Mouse (Mus musculus) MEL (cell line): Measurements from ENCODE around the gene Cd247. TPM values are rescaled to one million over a fixed set of nuclear protein-coding genes. Genes with fewer than 3 reads are reported as not detected.

Source experiments
- DNase-seq: peaks from one replicate; pipeline ENCODE4 v3.0.0; 2011; ENCODE audit warnings: low read depth, low spot score
- H3K27ac ChIP-seq: 2 replicates; pipeline ENCODE4 v1.5.1; 2012; ENCODE audit warnings: low read depth, mild to moderate bottlenecking, control low read depth, low read length, moderate library complexity; ENCODE audit not compliant: control insufficient read depth
- H3K27me3 ChIP-seq, 2 experiments: fragments of 150-350 bp in 1 of 2; sonication (generic) in 1 of 2; 2 replicates each; pipeline ENCODE4 v1.6.1; 2012; ENCODE audit warnings: low read length in 2 of 2, mild to moderate bottlenecking in 2 of 2, improper control_type of control experiment in 1 of 2, moderate library complexity in 1 of 2; ENCODE audit not compliant: insufficient read depth in 2 of 2, control insufficient read depth in 1 of 2
- H3K36me3 ChIP-seq, 2 experiments: 2 replicates each; pipeline ENCODE4 v1.6.1; 2012 to 2014; ENCODE audit warnings: low read length in 2 of 2, improper control_type of control experiment in 1 of 2, inconsistent platforms in 1 of 2, mild to moderate bottlenecking in 1 of 2; ENCODE audit not compliant: insufficient read depth in 2 of 2, control insufficient read depth in 1 of 2
- H3K4me1 ChIP-seq, 2 experiments: fragments of 150-350 bp in 1 of 2; sonication (generic) in 1 of 2; 2 replicates each; pipeline ENCODE4 v1.6.1; 2012; ENCODE audit warnings: low read length in 2 of 2, improper control_type of control experiment in 1 of 2, mild to moderate bottlenecking in 1 of 2; ENCODE audit not compliant: insufficient read depth in 2 of 2, control insufficient read depth in 1 of 2
- H3K4me3 ChIP-seq, 2 experiments: fragments of 150-350 bp in 1 of 2; sonication (generic) in 1 of 2; 2 replicates each; pipeline ENCODE4 v1.5.1; 2012; ENCODE audit warnings: low read depth in 2 of 2, low read length in 2 of 2, mild to moderate bottlenecking in 2 of 2, moderate library complexity in 2 of 2, control low read depth in 1 of 2, improper control_type of control experiment in 1 of 2; ENCODE audit not compliant: control insufficient read depth in 1 of 2, insufficient read depth in 1 of 2
- H3K79me2 ChIP-seq: 2 replicates; pipeline ENCODE4 v1.6.1; 2012; ENCODE audit warnings: mild to moderate bottlenecking, low read length, moderate library complexity; ENCODE audit not compliant: control insufficient read depth, poor library complexity, insufficient read depth
- H3K9ac ChIP-seq: 2 replicates; pipeline ENCODE4 v1.6.1; 2012; ENCODE audit warnings: low read depth, mild to moderate bottlenecking, control low read depth, low read length, moderate library complexity; ENCODE audit not compliant: control insufficient read depth, poor library complexity, severe bottlenecking
- H3K9me3 ChIP-seq: fragments of 150-350 bp; sonication (generic); replicated peaks from 2 replicates; pipeline ENCODE4 v1.6.1; 2012; ENCODE audit warnings: mild to moderate bottlenecking, low read length, improper control_type of control experiment, moderate library complexity; ENCODE audit not compliant: insufficient read depth
- CTCF ChIP-seq, 3 experiments: IDR thresholded peaks in 2 of 3; conservative IDR thresholded peaks in 1 of 3; 2 replicates each; pipeline ENCODE4 v1.5.1; 2011 to 2012; ENCODE audit warnings: low read length in 3 of 3, low read depth in 2 of 3, mild to moderate bottlenecking in 2 of 3, improper control_type of control experiment in 1 of 3, inconsistent platforms in 1 of 3, mixed read lengths in 1 of 3, moderate library complexity in 1 of 3; ENCODE audit not compliant: control insufficient read depth in 1 of 3, insufficient read depth in 1 of 3, poor library complexity in 1 of 3, severe bottlenecking in 1 of 3
- E2F4 ChIP-seq: IDR thresholded peaks from 2 replicates; pipeline ENCODE4 v1.6.1; 2011; ENCODE audit warnings: low read depth, low read length, improper control_type of control experiment, borderline replicate concordance
- ETS1 ChIP-seq: IDR thresholded peaks from 2 replicates; pipeline ENCODE4 v1.6.1; 2012; ENCODE audit warnings: low read depth, mild to moderate bottlenecking, inconsistent platforms, low read length, improper control_type of control experiment, moderate library complexity
- GABPA ChIP-seq: IDR thresholded peaks from 2 replicates; pipeline ENCODE4 v1.6.1; 2012; ENCODE audit warnings: low read depth, mild to moderate bottlenecking, inconsistent platforms, low read length, improper control_type of control experiment, moderate library complexity
- GATA1 ChIP-seq: IDR thresholded peaks from 2 replicates; pipeline ENCODE4 v1.6.1; 2011; ENCODE audit warnings: low read depth, low read length, improper control_type of control experiment
- HCFC1 ChIP-seq: IDR thresholded peaks from 2 replicates; pipeline ENCODE4 v1.6.1; 2012; ENCODE audit warnings: low read depth, mild to moderate bottlenecking, inconsistent platforms, low read length, improper control_type of control experiment, moderate library complexity
- KAT2A ChIP-seq: conservative IDR thresholded peaks from 2 replicates; pipeline ENCODE4 v1.6.1; 2012; ENCODE audit warnings: low read depth, low read length, improper control_type of control experiment, inconsistent platforms
- MAFK ChIP-seq: IDR thresholded peaks from 2 replicates; pipeline ENCODE4 v1.6.1; 2011; ENCODE audit warnings: low read depth, mild to moderate bottlenecking, low read length, improper control_type of control experiment, borderline replicate concordance
- MAZ ChIP-seq: IDR thresholded peaks from 2 replicates; pipeline ENCODE4 v1.6.1; 2012; ENCODE audit warnings: low read depth, mild to moderate bottlenecking, inconsistent platforms, low read length, improper control_type of control experiment
- MEF2A ChIP-seq: IDR thresholded peaks from 2 replicates; pipeline ENCODE4 v1.6.1; 2014; ENCODE audit warnings: low read depth, mild to moderate bottlenecking, inconsistent platforms, low read length, improper control_type of control experiment; ENCODE audit not compliant: poor library complexity, insufficient replicate concordance, severe bottlenecking; ENCODE audit errors: extremely low read depth
- MXI1 ChIP-seq: IDR thresholded peaks from 2 replicates; pipeline ENCODE4 v1.6.1; 2011; ENCODE audit warnings: mild to moderate bottlenecking, low read depth, low read length, improper control_type of control experiment
- MYC ChIP-seq: IDR thresholded peaks from 2 replicates; pipeline ENCODE4 v1.6.1; 2011; ENCODE audit warnings: low read depth, mild to moderate bottlenecking, low read length, improper control_type of control experiment, moderate library complexity
- NELFE ChIP-seq: IDR thresholded peaks from 2 replicates; pipeline ENCODE4 v1.6.1; 2011; ENCODE audit warnings: low read depth, low read length, improper control_type of control experiment
- POLR2A ChIP-seq, 2 experiments: IDR thresholded peaks; 2 replicates each; pipeline ENCODE4 v1.6.1; 2011 to 2012; ENCODE audit warnings: low read length in 2 of 2, mild to moderate bottlenecking in 2 of 2, control low read depth in 1 of 2, improper control_type of control experiment in 1 of 2, low read depth in 1 of 2, moderate library complexity in 1 of 2; ENCODE audit not compliant: control insufficient read depth in 1 of 2, insufficient read depth in 1 of 2, poor library complexity in 1 of 2
- SIN3A ChIP-seq: IDR thresholded peaks from 2 replicates; pipeline ENCODE4 v1.6.1; 2012; ENCODE audit warnings: low read length, improper control_type of control experiment, inconsistent platforms
- TAL1 ChIP-seq: IDR thresholded peaks from 2 replicates; pipeline ENCODE4 v1.6.1; 2012; ENCODE audit warnings: mild to moderate bottlenecking, inconsistent platforms, low read length, moderate library complexity, mixed read lengths
- TBP ChIP-seq: IDR thresholded peaks from 2 replicates; pipeline ENCODE4 v1.8.0; 2011; ENCODE audit warnings: low read depth, low read length, improper control_type of control experiment
- TCF12 ChIP-seq: IDR thresholded peaks from 2 replicates; pipeline ENCODE4 v1.6.1; 2014; ENCODE audit warnings: low read depth, mild to moderate bottlenecking, inconsistent platforms, low read length, improper control_type of control experiment, moderate library complexity
- USF1 ChIP-seq: IDR thresholded peaks from 2 replicates; pipeline ENCODE4 v1.6.1; 2014; ENCODE audit warnings: low read depth, mild to moderate bottlenecking, inconsistent platforms, low read length, improper control_type of control experiment, moderate library complexity
- USF2 ChIP-seq, 2 experiments: IDR thresholded peaks; 2 replicates each; pipeline ENCODE4 v1.6.1; 2011 to 2012; ENCODE audit warnings: improper control_type of control experiment in 2 of 2, low read length in 2 of 2, borderline replicate concordance in 1 of 2, inconsistent platforms in 1 of 2, low read depth in 1 of 2, mild to moderate bottlenecking in 1 of 2; ENCODE audit not compliant: insufficient read depth in 1 of 2
- ZNF384 ChIP-seq: IDR thresholded peaks from 2 replicates; pipeline ENCODE4 v1.6.1; 2012; ENCODE audit warnings: low read depth, mild to moderate bottlenecking, inconsistent platforms, low read length, improper control_type of control experiment
- polyA plus RNA-seq, 2 experiments: library from polyadenylated mRNA; stranded (reverse) in 1 of 2; unstranded in 1 of 2; fragments of >175 nt in 1 of 2; fragments of >200 nt in 1 of 2; gene quantifications; 2 replicates each; pipeline versions ENCODE4 v1.2.1 to v1.2.4; 2012; ENCODE audit warnings: low replicate concordance in 2 of 2, low read depth in 1 of 2; ENCODE audit not compliant: insufficient read length in 2 of 2, insufficient read depth in 1 of 2, missing spikeins in 1 of 2
- total RNA-seq: library from RNA; depleted of rRNA; stranded (reverse); fragments of 300-350 nt; gene quantifications from 2 replicates; pipeline ENCODE4 v1.2.3, GENCODE M21; 2012

Cd247 gene
- total and polyA plus RNA-seq, 3 experiments: 1.3 to 1.7 TPM; not detected in 1

DNA sequence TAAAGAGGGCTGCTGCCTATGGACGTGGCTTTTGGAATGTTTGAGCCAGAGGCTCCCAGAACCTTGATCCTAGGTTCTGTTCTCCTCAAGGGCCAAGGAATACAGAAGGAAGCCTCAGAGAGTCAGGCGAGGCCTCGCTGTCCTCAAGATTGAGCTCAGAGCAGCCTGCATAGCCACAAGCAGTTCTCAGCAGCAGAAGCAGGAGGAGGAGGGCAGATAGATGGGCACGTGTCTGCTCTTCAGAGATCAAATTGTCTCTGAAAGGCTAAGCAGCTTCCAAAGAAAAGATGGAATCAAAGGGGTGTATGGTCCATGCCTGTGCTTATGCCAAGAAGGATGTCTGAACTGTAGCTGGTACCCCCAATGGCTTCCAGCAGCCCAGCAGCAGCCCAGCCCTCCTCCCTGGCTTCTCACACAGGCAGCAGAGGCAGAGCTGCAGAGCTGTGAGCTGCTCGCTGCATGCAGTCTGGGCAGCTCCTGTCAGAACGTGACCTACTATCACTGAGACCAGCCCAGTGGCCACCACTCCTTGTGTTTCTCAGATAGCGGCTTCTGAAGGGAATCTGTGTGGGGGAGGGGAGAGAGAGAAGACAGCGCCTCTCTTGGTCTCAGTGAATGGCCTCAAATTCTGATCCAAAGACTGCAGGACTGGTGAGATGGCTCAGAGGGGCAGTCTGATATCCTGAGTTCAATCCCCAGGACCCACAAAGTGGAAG is 29.8 kb downstream of the Cd247 start:
- Histone ChIP-seq H3K36me3 (no peaks in the 10 kb centered on the region), H3K4me1 (peaks cover 0 to 6% of the 10 kb centered on the region in 2 experiments; a peak in 1 of 4 replicates), H3K27me3 (0 out of 4 replicates have a peak, but pooled peaks cover 0 to 2% of the 10 kb centered on the region in 2 experiments), H3K79me2 (no peaks in the 10 kb centered on the region), H3K27ac (no peak overlapping the region), H3K9me3 (no peaks in the 10 kb centered on the region), H3K9ac (no peak overlapping the region), H3K4me3 (no peak overlapping the region)
- TF ChIP-seq SIN3A: no peak
- TF ChIP-seq POLR2A (IDR thresholded peaks at IDR 0.05; ENCODE audit: control insufficient read depth in 1 of 2, insufficient read depth in 1 of 2, low read depth in 1 of 2, low read length in 2 of 2, poor library complexity in 1 of 2): no peak
- TF ChIP-seq TCF12: no peak
- peak; percentile 31; the same call in 1 of the 2 replicates for TF ChIP-seq TAL1
- no peak for TF ChIP-seq USF2 (IDR thresholded peaks at IDR 0.05; ENCODE audit: borderline replicate concordance in 1 of 2, insufficient read depth in 1 of 2, low read depth in 1 of 2, low read length in 2 of 2)
- no peak for TF ChIP-seq GABPA
- no peak for TF ChIP-seq E2F4
- no peak for TF ChIP-seq KAT2A
- peak; percentile 15 for DNase-seq

DNA sequence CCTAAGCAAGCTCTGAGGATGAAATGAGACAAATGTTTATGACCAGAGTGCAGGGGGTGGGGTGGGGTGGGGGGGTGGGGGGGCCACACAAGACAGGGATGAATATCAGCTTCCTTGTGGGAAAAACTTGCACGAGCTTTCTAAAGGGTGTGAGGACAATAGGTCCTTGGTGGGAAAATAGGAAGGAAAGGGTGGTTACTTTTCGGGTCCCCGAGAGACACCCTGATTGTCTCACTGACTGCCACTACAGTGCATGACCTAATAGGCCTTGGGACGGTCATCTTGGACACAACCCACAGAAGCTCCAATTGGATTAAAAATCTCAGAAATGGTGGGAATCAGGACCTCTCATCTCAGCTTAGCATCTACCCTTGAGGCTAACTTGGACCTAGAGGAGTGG is 30.7 kb downstream of the Cd247 start:
- TF ChIP-seq MEF2A: no peak
- no peak for TF ChIP-seq MYC
- TF ChIP-seq USF1: no peak
- TF ChIP-seq ZNF384: no peak
- TF ChIP-seq KAT2A: no peak
- no peaks in the 10 kb centered on the region for H3K9me3 ChIP-seq
- DNase-seq: no peak
- no peak overlapping the region for H3K27ac ChIP-seq
- no peak overlapping the region for H3K4me3 ChIP-seq
- H3K4me1 ChIP-seq: peaks cover 0 to 6% of the 10 kb centered on the region in 2 experiments; a peak in 1 of 4 replicates
- no peaks in the 10 kb centered on the region for H3K36me3 ChIP-seq
- no peak overlapping the region for H3K9ac ChIP-seq
- H3K27me3 ChIP-seq: 0 out of 4 replicates have a peak, but pooled peaks cover 0 to 2% of the 10 kb centered on the region in 2 experiments
- H3K79me2 ChIP-seq: no peaks in the 10 kb centered on the region

DNA sequence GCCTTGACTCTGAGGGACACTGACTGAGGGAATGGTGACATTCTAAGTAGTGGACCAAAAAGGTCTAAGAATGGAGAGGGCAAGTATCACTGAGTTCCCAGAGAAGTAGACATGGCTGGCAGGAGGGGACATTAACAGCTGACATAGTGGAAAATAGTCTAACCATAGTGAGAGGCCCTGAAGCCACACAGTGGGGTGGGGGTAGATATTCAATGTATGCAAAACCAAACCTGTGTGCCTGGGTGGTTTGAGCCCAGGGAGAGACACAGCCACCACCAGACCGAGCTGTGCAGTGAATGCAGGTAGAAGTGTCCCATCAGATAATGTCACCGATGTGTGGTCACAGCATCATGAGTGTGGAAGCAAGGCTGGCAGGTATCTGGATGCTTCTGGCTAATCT is 33.5 kb downstream of the Cd247 start:
- Histone ChIP-seq H3K4me3 (no peak overlapping the region), H3K27ac (no peak overlapping the region), H3K36me3 (no peaks in the 10 kb centered on the region)
- no peak for TF ChIP-seq USF1
- no peak for TF ChIP-seq POLR2A (IDR thresholded peaks at IDR 0.05; ENCODE audit: control insufficient read depth in 1 of 2, insufficient read depth in 1 of 2, low read depth in 1 of 2, low read length in 2 of 2, poor library complexity in 1 of 2)
- TF ChIP-seq GABPA: no peak
- TF ChIP-seq ETS1: no peak
- TF ChIP-seq MAFK: no peak
- no peak for TF ChIP-seq TBP
- TF ChIP-seq GATA1: no peak
- TF ChIP-seq TCF12: no peak
- TF ChIP-seq ZNF384: no peak
- no peak for TF ChIP-seq MAZ
- TF ChIP-seq MXI1: no peak
- no peak for TF ChIP-seq CTCF (IDR thresholded peaks at IDR 0.05 in 2 of 3, conservative IDR thresholded peaks at IDR 0.05 in 1 of 3; ENCODE audit: control insufficient read depth in 1 of 3, insufficient read depth in 1 of 3, low read depth in 2 of 3, low read length in 3 of 3, poor library complexity in 1 of 3, severe bottlenecking in 1 of 3)
- TF ChIP-seq NELFE: no peak
- no peak for TF ChIP-seq MYC
- no peak for TF ChIP-seq HCFC1
- TF ChIP-seq, all 39 proteins: peak for 0
- Histone ChIP-seq H3K9me3 (no peaks in the 10 kb centered on the region), H3K79me2 (no peaks in the 10 kb centered on the region), H3K4me1 (peaks cover 0 to 6% of the 10 kb centered on the region in 2 experiments; a peak in 1 of 4 replicates), H3K9ac (no peak overlapping the region), H3K27me3 (peaks cover 0 to 2% of the 10 kb centered on the region in 2 experiments; a peak in 1 of 4 replicates)
- no peak for DNase-seq
